Mouse (Mus musculus): ENCODE measurements around the gene D930020B18Rik. TPM values are rescaled to one million over a fixed set of nuclear protein-coding genes. Genes with fewer than 3 reads are reported as not detected.

D930020B18Rik gene
- total RNA-seq, 2 experiments from 2014 or later: not detected

GRCm38 (mm10) chr10:121634159-121634558, 7.2 kb upstream of the D930020B18Rik start:
- no peak for ATAC-seq (replicated peaks; ENCODE audit: low FRiP score, poor library complexity, severe bottlenecking)

GRCm38 (mm10) chr10:121636276-121636675, 5.1 kb upstream of the D930020B18Rik start:
- no peak for ATAC-seq (replicated peaks; ENCODE audit: low FRiP score, poor library complexity, severe bottlenecking)

- no peak for ATAC-seq (replicated peaks; ENCODE audit: low FRiP score, poor library complexity, severe bottlenecking)
Observed at GRCm38 (mm10) chr10:121639573-121639972, 1.8 kb upstream of the D930020B18Rik start.

GRCm38 (mm10) chr10:121640150-121640930, 1.0 kb upstream of the D930020B18Rik start:
- no peak for ATAC-seq (replicated peaks; ENCODE audit: low FRiP score, poor library complexity, severe bottlenecking)

- no peak for ATAC-seq (replicated peaks; ENCODE audit: low FRiP score, poor library complexity, severe bottlenecking)
Observed at GRCm38 (mm10) chr10:121640944-121641271, 480 bp upstream of the D930020B18Rik start.

DNA sequence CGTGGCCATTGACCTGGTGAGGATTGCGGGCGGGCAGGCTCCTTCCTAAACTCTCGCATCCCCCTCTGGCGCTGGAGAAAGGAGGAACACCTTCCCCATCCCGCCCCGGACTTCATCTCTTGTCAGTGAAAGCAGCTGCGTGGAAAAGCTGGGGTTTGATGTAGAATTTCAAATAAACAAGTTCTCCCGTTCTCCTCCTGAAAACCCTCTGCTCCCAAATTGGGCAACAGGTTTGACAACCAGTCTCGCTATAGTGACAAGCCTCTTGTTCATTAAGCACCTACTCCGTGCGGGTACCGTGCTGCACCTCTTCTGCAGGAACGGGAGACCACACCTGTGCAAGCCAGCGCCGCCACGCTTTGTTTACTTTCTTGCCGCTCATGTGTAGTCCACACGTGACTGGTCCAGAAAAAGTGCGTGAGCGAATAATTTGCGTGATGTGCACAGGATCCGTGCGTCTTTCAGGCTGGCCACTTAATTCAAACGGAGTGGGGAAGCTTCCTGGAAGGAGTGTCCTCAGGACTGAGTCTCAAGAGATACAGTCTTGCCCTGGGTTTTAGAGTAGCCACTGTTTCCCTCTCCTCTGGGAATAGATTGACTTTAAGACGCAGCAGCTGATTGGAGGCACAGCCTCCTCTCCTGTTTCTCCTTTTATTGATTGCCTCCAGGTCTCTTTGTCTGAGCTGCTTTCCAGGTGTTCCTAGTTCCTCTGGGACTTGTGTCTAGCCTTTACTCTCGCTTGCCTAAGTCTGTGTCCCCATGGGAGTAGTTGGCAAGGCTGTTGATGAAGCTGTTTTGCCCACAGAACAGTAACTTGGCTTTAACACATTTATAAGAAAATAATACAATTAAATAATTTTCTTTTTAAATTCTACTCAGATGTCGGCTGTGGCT, 913 bp downstream of the D930020B18Rik start:
- ATAC-seq (replicated peaks; ENCODE audit: low FRiP score, poor library complexity, severe bottlenecking): no peak

- ATAC-seq (replicated peaks; ENCODE audit: low FRiP score, poor library complexity, severe bottlenecking): no peak
Observed at GRCm38 (mm10) chr10:121646294-121646693, 4.9 kb downstream of the D930020B18Rik start.

GRCm38 (mm10) chr10:121653079-121653478, 11.7 kb downstream of the D930020B18Rik start:
- no peak for ATAC-seq (replicated peaks; ENCODE audit: low FRiP score, poor library complexity, severe bottlenecking)

GRCm38 (mm10) chr10:121655907-121656306, 14.5 kb downstream of the D930020B18Rik start:
- no peak for ATAC-seq (replicated peaks; ENCODE audit: low FRiP score, poor library complexity, severe bottlenecking)

- ATAC-seq (replicated peaks; ENCODE audit: low FRiP score, poor library complexity, severe bottlenecking): no peak
Observed at GRCm38 (mm10) chr10:121662711-121663110, 21.3 kb downstream of the D930020B18Rik start.

DNA sequence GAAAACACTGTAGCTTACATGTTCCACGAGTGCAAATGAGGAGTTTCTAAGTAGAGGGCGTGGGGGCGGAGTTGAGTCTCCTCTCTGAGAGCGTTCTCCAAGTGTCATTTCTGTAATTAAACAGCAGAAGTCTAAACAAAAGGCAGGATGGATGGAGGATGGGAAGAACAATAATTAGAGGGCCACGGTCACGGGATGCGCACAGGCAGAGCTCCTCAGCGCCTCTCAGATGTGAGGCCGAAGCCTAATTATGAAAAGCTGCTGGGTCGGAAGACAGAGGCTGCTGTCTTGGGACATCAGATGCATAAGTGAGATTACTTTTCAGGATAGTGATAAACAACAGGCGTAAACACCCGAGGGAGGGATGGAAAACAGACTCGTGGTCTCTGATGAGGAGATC, 22.2 kb downstream of the D930020B18Rik start:
- no peak for ATAC-seq (replicated peaks; ENCODE audit: low FRiP score, poor library complexity, severe bottlenecking)

GRCm38 (mm10) chr10:121665631-121666145, 24.3 kb downstream of the D930020B18Rik start:
- ATAC-seq (replicated peaks; ENCODE audit: low FRiP score, poor library complexity, severe bottlenecking): no peak

DNA sequence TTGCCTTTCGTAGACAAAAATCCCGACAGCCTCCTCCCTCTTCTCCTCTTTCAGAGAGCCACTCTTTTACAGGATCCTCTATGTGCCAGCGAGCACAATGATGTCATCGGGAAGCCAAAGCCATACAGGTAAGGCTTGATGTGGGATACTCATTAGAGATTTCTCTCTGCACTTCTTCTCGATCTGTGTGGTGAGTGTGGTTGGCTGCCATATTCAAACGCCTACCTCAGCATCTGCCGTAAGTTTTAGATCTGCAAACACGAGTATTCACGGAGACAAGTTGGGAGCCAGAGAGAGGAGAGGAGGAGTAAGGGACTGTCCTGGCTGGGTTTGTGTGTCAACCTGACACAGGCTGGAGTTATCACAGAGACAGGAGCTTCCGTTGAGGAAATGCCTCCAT, 27.7 kb downstream of the D930020B18Rik start:
- ATAC-seq (replicated peaks; ENCODE audit: low FRiP score, poor library complexity, severe bottlenecking): no peak

DNA sequence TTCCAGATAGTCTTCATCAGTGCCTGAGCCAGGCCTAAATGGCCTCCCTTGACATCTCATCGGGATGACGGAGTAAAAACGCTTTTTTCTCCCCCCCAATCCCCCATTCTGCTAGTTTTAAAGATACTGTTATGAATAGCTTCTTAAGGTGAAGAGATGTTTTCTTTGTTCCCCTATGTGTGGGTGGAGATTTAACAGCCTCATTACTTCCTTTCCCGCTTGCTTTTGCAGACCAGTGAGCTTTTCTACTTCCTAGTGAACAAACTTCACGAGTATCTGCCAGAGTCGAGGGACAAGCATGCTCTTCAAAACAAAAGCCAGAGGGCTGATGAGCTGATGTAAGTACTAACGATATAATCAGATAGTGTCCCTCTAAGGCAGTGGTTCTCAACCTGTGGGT, 35.6 kb downstream of the D930020B18Rik start:
- ATAC-seq (replicated peaks; ENCODE audit: low FRiP score, poor library complexity, severe bottlenecking): no peak

DNA sequence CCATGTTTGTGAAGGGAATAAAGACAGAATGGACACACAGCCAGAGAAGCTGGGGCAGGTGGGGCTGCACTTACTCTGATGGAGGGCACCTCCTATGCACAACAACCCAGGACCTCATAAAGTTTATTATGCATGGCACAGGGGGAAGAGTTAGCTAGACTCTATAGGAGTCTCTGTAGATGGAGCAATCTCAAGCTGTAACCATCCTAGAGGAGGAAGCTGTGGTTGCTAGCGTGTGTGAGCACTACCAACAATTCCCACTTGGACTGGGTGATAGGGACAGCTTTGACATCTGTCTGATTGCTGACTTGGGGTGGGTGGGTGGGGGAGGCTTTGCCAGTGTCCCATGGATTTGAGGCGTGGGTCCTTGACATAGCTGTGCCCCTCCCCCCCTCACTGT, 39.5 kb downstream of the D930020B18Rik start:
- ATAC-seq (replicated peaks; ENCODE audit: low FRiP score, poor library complexity, severe bottlenecking): no peak

DNA sequence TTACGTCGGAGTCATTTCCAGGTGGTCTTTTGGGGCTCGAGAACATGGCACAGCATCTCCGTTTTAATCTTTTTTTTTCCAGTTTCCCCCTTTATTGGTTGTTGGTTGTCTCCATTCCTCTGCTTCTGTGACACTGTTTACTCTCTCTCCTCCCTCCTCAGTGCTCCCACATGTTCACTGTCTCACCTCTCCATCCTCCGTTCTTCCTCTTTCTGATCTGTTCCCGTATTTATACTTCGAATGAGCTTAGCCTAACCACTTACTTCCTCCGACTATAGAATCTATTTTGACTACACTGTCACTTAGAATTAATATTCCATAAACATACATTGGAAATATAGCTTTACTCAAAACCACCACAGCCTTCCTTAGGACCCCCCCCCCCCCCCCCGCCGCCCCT, 41.2 kb downstream of the D930020B18Rik start:
- no peak for ATAC-seq (replicated peaks; ENCODE audit: low FRiP score, poor library complexity, severe bottlenecking)

- ATAC-seq (replicated peaks; ENCODE audit: low FRiP score, poor library complexity, severe bottlenecking): no peak
Observed at GRCm38 (mm10) chr10:121686153-121686660, 44.8 kb downstream of the D930020B18Rik start.

DNA sequence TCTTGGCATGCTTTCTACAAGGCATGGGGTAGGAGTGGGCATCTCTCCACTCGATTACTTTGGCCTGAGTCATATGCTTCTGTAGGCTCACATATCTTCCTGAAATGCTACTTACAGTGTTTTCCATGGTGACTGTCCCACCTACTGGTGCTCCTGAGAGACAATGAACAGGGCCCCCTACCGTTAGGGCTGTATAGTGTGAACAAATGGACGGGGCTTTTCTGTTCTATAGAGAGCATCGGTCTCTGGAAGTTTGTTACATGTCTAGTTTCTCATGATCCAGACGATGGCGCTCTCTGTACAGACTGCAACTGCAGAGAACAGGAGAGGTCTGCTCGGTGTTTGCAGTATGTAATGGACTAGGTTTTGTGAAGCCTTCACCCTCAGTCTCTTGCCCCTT, 46.1 kb downstream of the D930020B18Rik start:
- ATAC-seq (replicated peaks; ENCODE audit: low FRiP score, poor library complexity, severe bottlenecking): no peak

DNA sequence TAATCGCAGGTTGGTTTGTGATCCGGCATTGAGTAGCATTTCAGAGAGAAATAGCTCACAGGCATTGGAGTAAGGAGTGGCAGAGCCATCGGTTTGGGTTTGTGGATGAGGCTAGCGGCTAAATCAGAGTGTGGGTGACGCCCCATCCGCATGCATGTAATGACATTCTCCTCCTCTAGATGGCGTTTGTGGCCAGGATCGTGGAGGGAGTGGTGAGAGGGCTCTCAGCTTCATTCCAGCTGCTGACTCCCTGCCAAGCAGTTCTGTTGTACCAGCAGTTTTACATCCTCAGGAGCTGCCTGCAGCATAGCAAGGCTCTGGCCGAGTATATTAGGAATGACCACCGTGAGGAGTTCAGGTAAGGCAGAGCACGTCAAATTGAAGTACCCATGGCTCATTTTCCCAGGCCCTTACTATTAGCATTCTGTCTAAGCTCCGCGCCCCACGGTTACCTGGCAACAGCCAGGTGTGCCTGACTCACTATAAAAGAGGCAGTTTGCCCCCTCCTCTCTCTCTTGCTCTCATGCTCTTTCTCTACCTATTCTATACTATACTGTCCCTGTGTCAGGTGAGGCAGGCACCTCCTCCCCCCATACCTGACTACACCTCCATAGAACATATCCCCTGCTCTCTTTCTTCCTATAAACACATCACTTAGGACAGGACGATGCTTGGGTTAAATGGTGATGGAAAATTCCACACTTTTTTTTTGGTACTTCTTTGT, 48.4 kb downstream of the D930020B18Rik start:
- ATAC-seq (replicated peaks; ENCODE audit: low FRiP score, poor library complexity, severe bottlenecking): peak; percentile 64; the same call in 1 of the 2 replicates

Measured in erythroblast, adult 5-6 weeks (primary cell).